Mouse (Mus musculus) intestine, embryonic 14.5 days (tissue): ENCODE measurements around the gene Wipf2. TPM values are rescaled to one million over a fixed set of nuclear protein-coding genes. Genes with fewer than 3 reads are reported as not detected.

ENCODE experiments used
- ATAC-seq: fragments of 200-750 bp; cut with Nextera tagmentation; replicated peaks from 2 replicates; pipeline ENCODE4 v1.8.0; 2017; ENCODE audit warnings: low read depth, moderate number of reproducible peaks, moderate TSS enrichment, moderate library complexity; ENCODE audit not compliant: low FRiP score, low TSS enrichment
- DNase-seq: peaks from one replicate; pipeline ENCODE4 v3.0.0-alpha.2; 2018; ENCODE audit warnings: low spot score
- H3K27ac ChIP-seq: fragments of 300-500 bp; sonication (generic); 2 replicates; pipeline ENCODE4 v1.5.1; 2014; ENCODE audit warnings: low read depth, mild to moderate bottlenecking, control low read depth
- H3K27me3 ChIP-seq: fragments of 300-500 bp; sonication (generic); replicated peaks from 2 replicates; pipeline ENCODE4 v1.6.1; 2014; ENCODE audit warnings: low read length, control low read depth; ENCODE audit not compliant: control insufficient read depth, insufficient read depth
- H3K36me3 ChIP-seq: fragments of 300-500 bp; sonication (generic); 2 replicates; pipeline ENCODE4 v1.6.1; 2014; ENCODE audit warnings: low read length, control low read depth; ENCODE audit not compliant: control insufficient read depth, insufficient read depth
- H3K4me1 ChIP-seq: fragments of 300-500 bp; sonication (generic); replicated peaks from 2 replicates; pipeline ENCODE4 v1.6.1; 2014; ENCODE audit warnings: low read length, control low read depth, mixed read lengths; ENCODE audit not compliant: control insufficient read depth, insufficient read depth
- H3K4me2 ChIP-seq: fragments of 300-500 bp; sonication (generic); 2 replicates; pipeline ENCODE4 v1.6.1; 2014; ENCODE audit warnings: low read length
- H3K4me3 ChIP-seq: fragments of 300-500 bp; sonication (generic); 2 replicates; pipeline ENCODE4 v1.5.1; 2014; ENCODE audit warnings: low read depth, low read length, control low read depth, mixed read lengths
- H3K9ac ChIP-seq: fragments of 300-500 bp; sonication (generic); 2 replicates; pipeline ENCODE4 v1.6.1; 2014; ENCODE audit warnings: mild to moderate bottlenecking, low read length
- H3K9me3 ChIP-seq: fragments of 300-500 bp; sonication (generic); 2 replicates; pipeline ENCODE4 v1.6.1; 2016; ENCODE audit warnings: low read length, control low read depth; ENCODE audit not compliant: control insufficient read depth
- WGBS: fragments of 180-500 bp; shearing (Covaris S2); extraction: QIAGEN DNeasy Blood & Tissue Kit; methylation state at CpG from one replicate; pipeline ENCODE4 v1.1.7; 2014; 5-methylcytosine and 5-hydroxymethylcytosine counted together
- polyA plus RNA-seq: library from polyadenylated mRNA; unstranded; fragments of >200 nt; fragmentation: Nextera tagmentation; extraction: Ambion mirVana; gene quantifications from 2 replicates; pipeline ENCODE4 v1.2.1, GENCODE M21; 2014

The Wipf2 gene
- polyA plus RNA-seq, 1 experiment from 2014 or later = 5.1 TPM

- peak overlapping the region; percentile 60 for H3K9ac ChIP-seq
- DNase-seq (no peak), ATAC-seq (peak; percentile 74)
- WGBS = under 1% methylated on average over 39 of the region's 39 CpGs
- peak overlapping the region; percentile 68 for H3K4me2 ChIP-seq
- H3K27me3 ChIP-seq = no peaks in the 10 kb centered on the region
- no peaks in the 10 kb centered on the region for H3K9me3 ChIP-seq
- H3K4me1 ChIP-seq = no peaks in the 10 kb centered on the region
- H3K36me3 ChIP-seq = peaks cover 23% of the 10 kb centered on the region
- peak overlapping the region; percentile 59 for H3K4me3 ChIP-seq
- H3K27ac ChIP-seq = peak overlapping the region; percentile 80
Measured at GRCm38 (mm10) chr11:98863751-98864429, 452 bp downstream of the Wipf2 start.

- no peak overlapping the region for H3K27ac ChIP-seq
- no peaks in the 10 kb centered on the region for H3K27me3 ChIP-seq
- ATAC-seq = no peak
- H3K9me3 ChIP-seq = no peaks in the 10 kb centered on the region
- no peak overlapping the region for H3K9ac ChIP-seq
- no peaks in the 10 kb centered on the region for H3K4me1 ChIP-seq
- no peak overlapping the region for H3K4me2 ChIP-seq
- WGBS = 93% methylated on average over 12 of the region's 12 CpGs
- H3K4me3 ChIP-seq = no peak overlapping the region
- DNase-seq = no peak
- H3K36me3 ChIP-seq = peaks cover 42% of the 10 kb centered on the region
Measured at GRCm38 (mm10) chr11:98867293-98867692, 3.9 kb downstream of the Wipf2 start.

GRCm38 (mm10) chr11:98869906-98870305 is 6.5 kb downstream of the Wipf2 start:
- H3K9me3 ChIP-seq = no peaks in the 10 kb centered on the region
- H3K4me2 ChIP-seq = no peak overlapping the region

GRCm38 (mm10) chr11:98870791-98871190 is 7.4 kb downstream of the Wipf2 start:
- ATAC-seq (no peak), DNase-seq (no peak)
- Histone ChIP-seq H3K4me1 (no peaks in the 10 kb centered on the region), H3K27ac (no peak overlapping the region), H3K4me2 (no peak overlapping the region), H3K9ac (no peak overlapping the region), H3K4me3 (no peak overlapping the region), H3K9me3 (no peaks in the 10 kb centered on the region), H3K27me3 (no peaks in the 10 kb centered on the region), H3K36me3 (peaks cover 51% of the 10 kb centered on the region)
- WGBS = 88% methylated on average over 5 of the region's 5 CpGs

More at GRCm38 (mm10) chr11:98869906-98870305, 6.5 kb downstream of the Wipf2 start:
- Histone ChIP-seq H3K36me3 (peaks cover 51% of the 10 kb centered on the region), H3K27me3 (no peaks in the 10 kb centered on the region), H3K27ac (no peak overlapping the region), H3K9ac (no peak overlapping the region), H3K4me3 (no peak overlapping the region), H3K4me1 (no peaks in the 10 kb centered on the region)
- ATAC-seq (no peak), DNase-seq (no peak)
- WGBS = 93% methylated on average over 8 of the region's 8 CpGs

- no peak overlapping the region for H3K4me2 ChIP-seq
- no peak overlapping the region for H3K4me3 ChIP-seq
- DNase-seq (no peak), ATAC-seq (no peak)
- 63% methylated on average over 4 of the region's 4 CpGs for WGBS
- peaks cover 51% of the 10 kb centered on the region for H3K36me3 ChIP-seq
- no peaks in the 10 kb centered on the region for H3K9me3 ChIP-seq
- H3K27me3 ChIP-seq = no peaks in the 10 kb centered on the region
- no peak overlapping the region for H3K27ac ChIP-seq
- no peak overlapping the region for H3K9ac ChIP-seq
- H3K4me1 ChIP-seq = no peaks in the 10 kb centered on the region
Measured at GRCm38 (mm10) chr11:98871416-98871815, 8.0 kb downstream of the Wipf2 start.

- ATAC-seq (no peak), DNase-seq (no peak)
- Histone ChIP-seq H3K4me1 (no peaks in the 10 kb centered on the region), H3K4me2 (no peak overlapping the region), H3K9ac (no peak overlapping the region), H3K36me3 (peaks cover 47% of the 10 kb centered on the region), H3K27me3 (no peaks in the 10 kb centered on the region), H3K4me3 (no peak overlapping the region), H3K27ac (no peak overlapping the region), H3K9me3 (no peaks in the 10 kb centered on the region)
- WGBS = 59% methylated on average over 4 of the region's 4 CpGs
Measured at GRCm38 (mm10) chr11:98872040-98872439, 8.6 kb downstream of the Wipf2 start.

- Histone ChIP-seq H3K9ac (no peak overlapping the region), H3K4me3 (no peak overlapping the region), H3K27ac (no peak overlapping the region), H3K4me2 (no peak overlapping the region), H3K36me3 (peaks cover 29% of the 10 kb centered on the region), H3K4me1 (no peaks in the 10 kb centered on the region), H3K27me3 (no peaks in the 10 kb centered on the region), H3K9me3 (no peaks in the 10 kb centered on the region)
- no peak for DNase-seq
- 88% methylated on average over 9 of the region's 9 CpGs for WGBS
- no peak for ATAC-seq
Measured at GRCm38 (mm10) chr11:98873900-98874299, 10.5 kb downstream of the Wipf2 start.

- H3K4me1 ChIP-seq = no peaks in the 10 kb centered on the region
- ATAC-seq (no peak), DNase-seq (no peak)
- no peak overlapping the region for H3K4me2 ChIP-seq
- no peaks in the 10 kb centered on the region for H3K27me3 ChIP-seq
- H3K4me3 ChIP-seq = no peak overlapping the region
- H3K9ac ChIP-seq = no peak overlapping the region
- no peaks in the 10 kb centered on the region for H3K9me3 ChIP-seq
- peaks cover 20% of the 10 kb centered on the region; the same call in 1 of the 2 replicates for H3K36me3 ChIP-seq
- H3K27ac ChIP-seq = no peak overlapping the region
- 84% methylated on average over 9 of the region's 9 CpGs for WGBS
Measured at GRCm38 (mm10) chr11:98877001-98877400, 13.6 kb downstream of the Wipf2 start.

- H3K4me3 ChIP-seq = no peak overlapping the region
- no peak for DNase-seq
- peaks cover 75% of the 10 kb centered on the region for H3K36me3 ChIP-seq
- no peak overlapping the region for H3K9ac ChIP-seq
- no peak overlapping the region for H3K27ac ChIP-seq
- H3K9me3 ChIP-seq = no peaks in the 10 kb centered on the region
- no peak for ATAC-seq
- no peaks in the 10 kb centered on the region for H3K27me3 ChIP-seq
- no peak overlapping the region for H3K4me2 ChIP-seq
- no peaks in the 10 kb centered on the region for H3K4me1 ChIP-seq
- 95% methylated on average over 3 of the region's 3 CpGs for WGBS
Measured at GRCm38 (mm10) chr11:98887703-98888102, 24.3 kb downstream of the Wipf2 start.
